Mouse (Mus musculus) Patski (cell line): ENCODE data around the gene Zfp811. TPM values are rescaled to one million over a fixed set of nuclear protein-coding genes. Genes with fewer than 3 reads are reported as not detected.
"Not testable (repeated sequence)": the region's sequence is repeated elsewhere in the genome, so short reads cannot be mapped to it uniquely, and the experiment has no call there.

Experiments
- ATAC-seq: fragments of 100-300 bp; one replicate; pipeline ENCODE4 v1.8.0; 2021
- CTCF ChIA-PET: fragments of 350-600 bp; sonication (Branson Sonifier 250); formaldehyde crosslinking; loops from one replicate; lab custom pipeline; 2022; ENCODE audit warnings: inconsistent platforms; lab: Charles Lee
- POLR2A ChIA-PET: fragments of 350-600 bp; sonication (Branson Sonifier 250); formaldehyde crosslinking; loops from one replicate; lab custom pipeline; 2022; ENCODE audit warnings: antibody characterized with exemption, inconsistent platforms; lab: Charles Lee
- DNase-seq: peaks from one replicate; pipeline ENCODE4 v3.0.0-alpha.2; 2011; ENCODE audit warnings: low read depth, low spot score
- H3K27me3 ChIP-seq: fragments of 371-371 bp; one replicate; pipeline ENCODE4 v1.5.1; 2021
- CTCF ChIP-seq: fragments of 100-300 bp; IDR thresholded peaks from one replicate; pipeline ENCODE4 v1.5.1; 2021
- in situ Hi-C: fragments of 300-500 bp; cut with MboI; formaldehyde crosslinking; loops from 3 replicates; pipeline ENCODE4 v1.11.1; 2018; ENCODE audit warnings: low pct_unique_long_range_greater_than_20kb, mixed read lengths
- polyA plus RNA-seq: library from polyadenylated mRNA; unstranded; gene quantifications from one replicate; pipeline ENCODE4 v1.2.3, GENCODE M21; 2021

The Zfp811 gene
- polyA plus RNA-seq = 0.33 TPM

GRCm38 (mm10) chr17:32809544-32810374 is at the start of gene Zfp811:
Gene Zfp811 (minus strand): TSS chr17:32809931.
- CTCF ChIA-PET = no interaction called here
- no peak for TF ChIP-seq CTCF
- in situ Hi-C loops = no loop called here
- ATAC-seq (no peak), DNase-seq (no peak)
- peaks cover 6% of the 10 kb centered on the region for H3K27me3 ChIP-seq
- POLR2A ChIA-PET = interaction anchor here (0.6 kb wide), 1 partner anchor 196 kb away, joined by 3 read pairs; no protein-coding TSS in a partner anchor

GRCm38 (mm10) chr17:32856713-32857112 is 47.0 kb upstream of the Zfp811 start:
- DNase-seq, POLR2A ChIA-PET, in situ Hi-C loops, ATAC-seq: not testable (repeated sequence)
- H3K27me3 ChIP-seq = peaks cover 23% of the 10 kb centered on the region
- CTCF ChIA-PET = interaction anchor here (1.5 kb wide), 1 partner anchor 128 kb away, joined by 3 read pairs; no protein-coding TSS in a partner anchor

DNA sequence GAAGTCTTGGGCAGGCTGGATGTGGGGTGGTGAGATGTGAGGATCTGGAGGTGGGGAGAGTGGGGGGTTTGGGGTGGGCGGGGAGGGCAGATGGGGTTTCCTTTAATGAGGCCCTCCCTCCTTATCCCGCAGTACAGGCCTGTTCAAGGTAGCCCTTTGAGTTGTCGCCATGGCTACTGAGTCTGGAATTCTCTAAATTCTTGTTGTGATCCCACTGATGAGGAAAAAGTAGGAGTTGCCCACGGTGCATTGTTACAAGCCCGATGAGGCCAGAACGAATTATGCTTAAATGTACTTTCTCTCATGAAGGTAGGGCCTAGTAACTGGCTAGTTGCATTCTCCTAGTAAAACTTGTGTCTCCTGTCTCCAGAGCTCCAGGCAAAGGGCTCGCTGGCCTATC is 41.9 kb upstream of the Zfp811 start:
- TF ChIP-seq CTCF = no peak
- POLR2A ChIA-PET = no interaction called here
- no peak for ATAC-seq
- no peak for DNase-seq
- H3K27me3 ChIP-seq = peaks cover 29% of the 10 kb centered on the region
- in situ Hi-C loops = no loop called here
- CTCF ChIA-PET = interaction anchor here (1.2 kb wide), 1 partner anchor 9 kb away, joined by 3 read pairs; no protein-coding TSS in a partner anchor

DNA sequence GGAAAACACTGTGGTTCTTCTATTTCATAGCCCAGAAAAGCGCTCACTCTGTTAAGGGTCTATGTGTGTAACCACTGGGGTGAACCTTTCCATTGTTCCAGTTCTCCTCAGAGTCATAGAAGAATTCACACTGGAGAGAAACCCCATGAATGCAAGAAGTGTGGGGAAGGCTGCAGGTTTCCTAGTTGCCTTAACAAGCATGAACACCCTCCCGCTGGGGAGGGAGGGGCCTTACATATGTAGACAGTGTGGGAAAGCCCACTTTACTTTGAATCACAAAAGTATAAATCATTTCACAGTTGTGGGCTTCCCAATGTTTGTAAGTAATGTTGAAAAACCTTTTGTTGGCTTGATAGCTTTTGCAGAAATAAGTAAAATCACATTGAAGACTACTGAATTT is 31.7 kb upstream of the Zfp811 start:
- POLR2A ChIA-PET = no interaction called here
- in situ Hi-C loops = no loop called here

GRCm38 (mm10) chr17:32839083-32839802 is 29.5 kb upstream of the Zfp811 start:
- H3K27me3 ChIP-seq = peaks cover 26% of the 10 kb centered on the region
- no peak for ATAC-seq
- in situ Hi-C loops = no loop called here
- TF ChIP-seq CTCF = no peak
- no peak for DNase-seq
- ChIA-PET POLR2A (interaction anchor here (0.7 kb wide), 1 partner anchor 10 kb away, joined by 3 read pairs; no protein-coding TSS in a partner anchor), CTCF (no interaction called here)

More for the DNA sequence above, 31.7 kb upstream of the Zfp811 start:
- ATAC-seq (no peak), DNase-seq (no peak)
- no peak for TF ChIP-seq CTCF
- H3K27me3 ChIP-seq = peaks cover 26% of the 10 kb centered on the region
- CTCF ChIA-PET = interaction anchor here (1.1 kb wide), 1 partner anchor 9 kb away, joined by 3 read pairs; no protein-coding TSS in a partner anchor

DNA sequence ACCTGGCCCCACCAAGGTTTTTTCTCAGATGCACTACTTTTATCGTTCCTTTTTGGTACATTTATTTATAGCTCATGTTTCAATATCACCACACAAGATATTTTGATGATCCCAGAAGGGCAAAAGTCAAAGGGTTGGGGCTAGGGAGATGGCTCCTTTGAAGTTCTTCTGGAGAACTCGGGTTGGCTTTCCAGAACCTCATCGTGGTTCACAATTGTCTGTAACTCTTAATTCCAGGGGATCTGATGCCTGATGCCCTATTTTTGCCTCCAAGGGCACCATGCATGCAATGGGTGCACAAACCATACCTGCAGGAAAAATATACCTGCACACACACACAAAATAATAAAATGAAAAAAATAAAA is 20.7 kb upstream of the Zfp811 start:
- in situ Hi-C loops = no loop called here
- no peak for TF ChIP-seq CTCF
- H3K27me3 ChIP-seq = peaks cover 7% of the 10 kb centered on the region
- ChIA-PET POLR2A (no interaction called here), CTCF (no interaction called here)
- no peak for DNase-seq
- ATAC-seq = no peak

DNA sequence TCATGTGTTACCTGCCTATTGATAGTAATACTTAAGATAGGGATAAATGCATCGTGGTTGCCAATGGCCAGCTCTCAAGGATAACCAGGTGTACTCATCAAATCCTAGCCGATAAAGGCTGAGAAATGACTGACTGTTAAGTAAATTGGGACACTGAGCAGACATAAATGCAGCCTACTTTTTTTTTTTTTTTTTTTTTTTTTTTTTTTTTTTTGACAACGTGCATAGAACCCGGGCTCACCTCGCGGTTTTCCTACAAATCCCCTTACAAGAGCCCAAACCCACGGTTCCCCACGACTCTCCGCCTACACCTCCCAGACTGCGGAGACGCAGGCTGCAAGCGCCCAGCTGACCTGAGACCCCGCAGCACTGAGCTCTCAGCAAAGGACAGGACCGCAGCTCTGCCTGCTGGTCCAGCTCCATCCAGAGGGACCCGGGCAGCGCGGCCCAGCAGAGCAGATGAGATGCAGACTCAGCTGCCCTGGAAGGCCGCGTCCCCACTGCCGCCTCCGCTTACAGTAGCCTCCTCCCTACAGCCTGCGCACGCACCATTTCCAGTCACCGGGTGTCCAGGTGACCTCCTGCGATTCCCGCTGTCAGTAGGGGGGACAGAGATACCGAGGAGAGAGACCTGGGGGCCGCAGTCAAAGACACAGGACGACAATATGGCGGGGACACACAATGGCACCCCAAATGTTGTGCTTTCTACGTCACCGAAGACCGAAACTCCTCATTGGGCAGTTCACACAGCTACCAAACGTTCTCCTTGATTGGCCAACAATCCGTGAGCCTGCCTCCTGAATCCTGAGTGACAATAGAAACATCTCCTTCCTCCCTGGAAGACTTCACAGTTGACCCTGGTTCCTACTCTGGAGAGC is 20.0 kb upstream of the Zfp811 start, which contains the start of gene Zfp799:
TSS of gene Zfp799 (minus strand) at position 722 of the 878 bp plus-strand sequence.
- H3K27me3 ChIP-seq = peaks cover 7% of the 10 kb centered on the region
- in situ Hi-C loops = no loop called here
- peak; percentile 39 for DNase-seq
- peak; percentile 99 for ATAC-seq
- ChIA-PET CTCF (interaction anchor here (1.2 kb wide), 1 partner anchor 16 kb away, joined by 3 read pairs; no protein-coding TSS in a partner anchor), POLR2A (interaction anchor here (0.7 kb wide), 2 partner anchors 124 to 724 kb away, joined by 3 to 6 read pairs; no protein-coding TSS in a partner anchor)
- TF ChIP-seq CTCF = no peak

GRCm38 (mm10) chr17:32816074-32816784 is 6.5 kb upstream of the Zfp811 start:
- H3K27me3 ChIP-seq = no peaks in the 10 kb centered on the region
- POLR2A ChIA-PET = no interaction called here
- DNase-seq = no peak
- CTCF ChIA-PET = no interaction called here
- no peak for ATAC-seq
- no peak for TF ChIP-seq CTCF
- in situ Hi-C loops = no loop called here

- ATAC-seq (peak; percentile 35), DNase-seq (no peak)
- CTCF ChIA-PET = interaction anchor here (1.2 kb wide), 1 partner anchor 15 kb away, joined by 3 read pairs; no protein-coding TSS in a partner anchor
- no peaks in the 10 kb centered on the region for H3K27me3 ChIP-seq
- no peak for TF ChIP-seq CTCF
- POLR2A ChIA-PET = no interaction called here
- in situ Hi-C loops = no loop called here
Observed at GRCm38 (mm10) chr17:32814136-32814535, 4.4 kb upstream of the Zfp811 start.
